Mouse (Mus musculus) spleen, adult 2 months (tissue): ENCODE data around the gene Tpp1. TPM values are rescaled to one million over a fixed set of nuclear protein-coding genes. Genes with fewer than 3 reads are reported as not detected.

ENCODE experiments used
- DNase-seq, 2 experiments: peaks; one replicate each; pipeline versions ENCODE4 v3.0.0 to v3.0.0-alpha.2; 2012 to 2021; ENCODE audit warnings: low spot score in 2 of 2, low read depth in 1 of 2
- H3K27ac ChIP-seq: fragments of 200-500 bp; 2 replicates; pipeline ENCODE4 v1.5.1; 2012; ENCODE audit warnings: low read length, inconsistent platforms; ENCODE audit not compliant: insufficient read depth
- H3K27me3 ChIP-seq: fragments of 200-500 bp; 2 replicates; pipeline ENCODE4 v1.6.1; 2012; ENCODE audit warnings: mild to moderate bottlenecking, moderate library complexity, low read length, inconsistent platforms; ENCODE audit not compliant: control insufficient read depth, insufficient read depth
- H3K36me3 ChIP-seq: fragments of 200-500 bp; 2 replicates; pipeline ENCODE4 v1.6.1; 2012; ENCODE audit warnings: mild to moderate bottlenecking, low read length, inconsistent platforms; ENCODE audit not compliant: control insufficient read depth, insufficient read depth
- H3K4me1 ChIP-seq: fragments of 200-500 bp; 2 replicates; pipeline ENCODE4 v1.6.1; 2011; ENCODE audit warnings: inconsistent platforms; ENCODE audit not compliant: control insufficient read depth, insufficient read depth, insufficient read length
- H3K4me3 ChIP-seq: fragments of 200-500 bp; 2 replicates; pipeline ENCODE4 v1.5.1; 2011; ENCODE audit warnings: mild to moderate bottlenecking, inconsistent platforms; ENCODE audit not compliant: insufficient read depth, insufficient read length; ENCODE audit errors: extremely low read depth
- CTCF ChIP-seq: fragments of 200-500 bp; IDR thresholded peaks from 2 replicates; pipeline ENCODE4 v1.5.1; 2011; ENCODE audit warnings: mild to moderate bottlenecking, inconsistent platforms; ENCODE audit not compliant: insufficient read depth, insufficient read length, insufficient replicate concordance; ENCODE audit errors: extremely low read depth
- POLR2A ChIP-seq: fragments of 200-500 bp; IDR thresholded peaks from 2 replicates; pipeline ENCODE4 v1.6.1; 2011; ENCODE audit warnings: low read depth, low read length, inconsistent platforms
- WGBS: fragments of 180-500 bp; shearing (Covaris S2); methylation state at CpG from one replicate; pipeline ENCODE4 v1.1.7; 2018; 5-methylcytosine and 5-hydroxymethylcytosine counted together
- polyA plus RNA-seq: library from polyadenylated mRNA; depleted of rRNA; stranded (reverse); fragments of >200 nt; gene quantifications from 2 replicates; pipeline ENCODE4 v1.2.3, GENCODE M21; 2012

The Tpp1 gene
- polyA plus RNA-seq, 1 experiment: 83.3 TPM

DNA sequence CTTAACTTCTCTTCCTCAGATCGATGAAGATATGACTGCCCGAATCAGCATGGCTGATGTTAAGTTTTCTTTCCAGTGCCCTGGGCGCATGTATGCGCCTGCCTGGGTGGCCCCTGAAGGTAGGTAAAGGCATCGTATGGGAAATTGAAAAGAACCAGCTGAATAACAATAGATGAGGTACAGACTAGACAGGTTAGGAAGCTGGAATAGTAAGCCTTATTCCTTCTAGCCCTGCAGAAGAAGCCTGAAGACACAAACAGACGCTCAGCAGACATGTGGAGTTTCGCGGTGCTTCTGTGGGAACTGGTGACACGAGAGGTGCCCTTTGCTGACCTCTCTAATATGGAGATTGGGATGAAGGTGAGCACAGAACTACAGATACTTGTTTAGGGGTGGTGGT, 10.1 kb downstream of the Tpp1 start:
- Histone ChIP-seq H3K27me3 (no peaks in the 10 kb centered on the region), H3K36me3 (peaks cover 14% of the 10 kb centered on the region), H3K27ac (no peak overlapping the region), H3K4me3 (no peak overlapping the region), H3K4me1 (no peaks in the 10 kb centered on the region; the same call in 1 of the 2 replicates)
- no peak for DNase-seq
- 94% methylated on average over 9 of the region's 9 CpGs for WGBS
- TF ChIP-seq CTCF: no peak
- TF ChIP-seq POLR2A: no peak

DNA sequence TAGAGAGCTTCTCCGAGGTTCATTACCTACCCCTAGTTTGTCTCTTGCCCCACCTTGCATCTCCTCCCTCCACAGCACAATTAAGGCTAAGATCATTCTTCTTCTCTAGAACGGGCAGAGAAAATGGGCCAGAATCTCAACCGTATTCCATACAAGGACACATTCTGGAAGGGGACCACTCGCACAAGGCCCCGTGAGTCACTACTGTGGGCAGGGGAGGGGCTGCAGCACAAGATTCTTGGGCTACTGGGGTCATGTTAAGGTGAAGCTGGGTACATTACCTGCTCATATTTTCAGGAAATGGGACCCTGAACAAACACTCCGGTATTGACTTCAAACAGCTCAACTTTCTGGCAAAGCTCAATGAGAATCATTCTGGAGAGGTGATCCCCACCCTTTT, 11.2 kb downstream of the Tpp1 start:
- 93% methylated on average over 6 of the region's 6 CpGs for WGBS

DNA sequence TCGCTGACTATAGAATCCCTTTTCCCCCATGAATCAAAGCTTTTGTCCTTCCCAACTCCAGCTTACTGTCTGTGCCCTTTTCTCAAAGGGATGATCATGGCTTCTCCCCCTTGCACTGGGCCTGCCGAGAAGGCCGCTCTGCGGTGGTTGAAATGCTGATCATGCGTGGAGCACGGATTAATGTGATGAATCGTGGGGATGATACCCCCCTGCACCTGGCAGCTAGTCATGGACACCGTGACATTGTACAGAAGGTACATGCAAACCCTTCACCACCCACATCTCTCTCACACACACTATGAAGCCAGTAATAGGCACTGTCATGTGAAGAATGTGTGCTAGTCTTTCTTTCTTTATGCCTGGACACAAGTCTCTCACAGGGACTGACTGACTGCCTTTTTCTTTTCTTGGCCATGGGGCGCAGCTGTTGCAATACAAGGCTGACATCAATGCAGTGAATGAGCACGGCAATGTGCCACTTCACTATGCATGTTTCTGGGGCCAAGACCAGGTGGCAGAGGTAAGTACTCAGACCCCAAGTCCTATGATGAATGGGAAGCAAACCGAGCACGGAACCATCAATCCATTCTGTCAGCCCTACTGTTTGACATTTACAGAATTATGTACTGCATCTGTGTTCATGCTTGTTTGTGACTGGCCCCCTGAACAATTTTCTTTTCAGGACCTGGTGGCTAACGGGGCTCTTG, 11.8 kb downstream of the Tpp1 start:
- no peak for TF ChIP-seq CTCF
- TF ChIP-seq POLR2A: no peak
- no peak overlapping the region for H3K4me3 ChIP-seq
- no peaks in the 10 kb centered on the region for H3K27me3 ChIP-seq
- peaks cover 2% of the 10 kb centered on the region for H3K4me1 ChIP-seq
- no peak for DNase-seq
- peaks cover 11% of the 10 kb centered on the region for H3K36me3 ChIP-seq
- H3K27ac ChIP-seq: no peak overlapping the region
- 95% methylated on average over 13 of the region's 13 CpGs for WGBS

More for the DNA sequence above, 11.2 kb downstream of the Tpp1 start:
- DNase-seq: no peak
- Histone ChIP-seq H3K4me1 (no peaks in the 10 kb centered on the region; the same call in 1 of the 2 replicates), H3K36me3 (peaks cover 11% of the 10 kb centered on the region), H3K27ac (no peak overlapping the region), H3K4me3 (no peak overlapping the region), H3K27me3 (no peaks in the 10 kb centered on the region)
- TF ChIP-seq CTCF: no peak
- no peak for TF ChIP-seq POLR2A

DNA sequence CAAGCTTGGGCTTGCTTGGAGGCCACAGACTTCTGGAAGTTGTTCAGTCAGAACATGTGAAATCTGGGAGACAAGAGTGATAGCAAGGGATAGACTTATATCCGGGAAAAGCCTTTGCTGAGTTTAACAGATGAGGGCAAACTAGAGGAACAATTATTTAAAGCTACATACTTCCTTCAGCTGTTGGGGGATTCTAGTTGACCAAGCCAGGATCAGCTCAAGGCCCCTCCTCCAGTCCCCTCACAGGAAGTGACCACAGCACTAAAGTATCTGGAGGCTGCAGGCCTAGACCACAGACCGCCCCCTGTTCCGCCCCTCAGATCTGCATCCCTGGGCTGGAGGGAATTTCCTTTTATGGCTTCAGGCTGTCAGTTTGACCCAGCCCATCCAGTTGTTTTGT, 13.1 kb downstream of the Tpp1 start:
- TF ChIP-seq POLR2A (no peak), CTCF (no peak)

DNA sequence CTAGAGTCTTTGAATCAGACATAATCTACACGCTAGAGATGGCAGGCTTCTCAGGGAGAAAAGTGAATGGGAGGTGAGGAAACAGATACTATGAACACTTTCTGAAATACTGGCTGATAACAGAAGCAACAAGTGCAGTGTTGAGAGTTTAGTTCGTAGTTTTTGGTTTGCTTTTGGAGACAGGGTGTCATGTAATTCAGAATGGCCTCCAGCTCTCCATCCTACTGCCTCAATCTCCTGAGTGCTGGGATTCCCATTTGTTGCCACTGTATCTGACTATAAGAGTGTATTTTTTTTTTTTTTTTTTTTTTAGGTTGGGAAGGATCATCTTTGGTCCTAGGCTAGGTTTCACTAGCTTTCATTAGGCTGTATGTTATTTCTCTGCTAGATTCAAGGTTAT, 13.7 kb downstream of the Tpp1 start:
- Histone ChIP-seq H3K27me3 (no peaks in the 10 kb centered on the region), H3K27ac (no peak overlapping the region), H3K36me3 (peaks cover 19% of the 10 kb centered on the region), H3K4me1 (peaks cover 2% of the 10 kb centered on the region), H3K4me3 (no peak overlapping the region)
- 58% methylated on average over 2 of the region's 2 CpGs for WGBS
- DNase-seq: no peak
- TF ChIP-seq CTCF: no peak
- TF ChIP-seq POLR2A: no peak

More for the DNA sequence above, 13.1 kb downstream of the Tpp1 start:
- Histone ChIP-seq H3K27ac (peak overlapping the region; percentile 66), H3K36me3 (peaks cover 12% of the 10 kb centered on the region), H3K4me3 (peak overlapping the region; percentile 21; the same call in 1 of the 2 replicates), H3K27me3 (no peaks in the 10 kb centered on the region), H3K4me1 (peaks cover 2% of the 10 kb centered on the region)
- DNase-seq: no peak
- 40% methylated on average over 3 of the region's 3 CpGs for WGBS

DNA sequence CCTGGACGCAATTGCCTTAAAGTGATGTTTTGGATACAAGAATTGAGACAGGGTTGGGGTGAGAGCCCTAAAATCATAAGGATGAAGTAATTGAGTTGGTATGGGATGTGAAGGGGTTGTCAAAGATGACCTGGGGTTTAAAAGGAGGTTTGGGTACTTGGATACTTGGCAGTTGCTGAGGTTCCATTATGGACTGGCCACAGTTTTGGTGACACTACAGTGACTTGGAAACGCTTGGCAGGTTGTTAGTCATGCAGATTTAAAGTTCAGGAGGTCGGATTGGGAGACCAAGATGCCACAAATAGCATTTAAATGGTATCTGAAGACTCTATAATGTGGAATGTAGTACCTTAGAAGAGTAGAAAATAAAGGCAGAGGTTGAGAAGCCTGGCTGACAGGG, 14.4 kb downstream of the Tpp1 start:
- TF ChIP-seq CTCF: no peak
- no peak for TF ChIP-seq POLR2A
- peaks cover 2% of the 10 kb centered on the region for H3K4me1 ChIP-seq
- no peak overlapping the region for H3K27ac ChIP-seq
- 44% methylated on average over 3 of the region's 3 CpGs for WGBS
- no peak for DNase-seq
- H3K36me3 ChIP-seq: peaks cover 22% of the 10 kb centered on the region
- H3K27me3 ChIP-seq: no peaks in the 10 kb centered on the region
- H3K4me3 ChIP-seq: peak overlapping the region; percentile 69; the same call in 1 of the 2 replicates

DNA sequence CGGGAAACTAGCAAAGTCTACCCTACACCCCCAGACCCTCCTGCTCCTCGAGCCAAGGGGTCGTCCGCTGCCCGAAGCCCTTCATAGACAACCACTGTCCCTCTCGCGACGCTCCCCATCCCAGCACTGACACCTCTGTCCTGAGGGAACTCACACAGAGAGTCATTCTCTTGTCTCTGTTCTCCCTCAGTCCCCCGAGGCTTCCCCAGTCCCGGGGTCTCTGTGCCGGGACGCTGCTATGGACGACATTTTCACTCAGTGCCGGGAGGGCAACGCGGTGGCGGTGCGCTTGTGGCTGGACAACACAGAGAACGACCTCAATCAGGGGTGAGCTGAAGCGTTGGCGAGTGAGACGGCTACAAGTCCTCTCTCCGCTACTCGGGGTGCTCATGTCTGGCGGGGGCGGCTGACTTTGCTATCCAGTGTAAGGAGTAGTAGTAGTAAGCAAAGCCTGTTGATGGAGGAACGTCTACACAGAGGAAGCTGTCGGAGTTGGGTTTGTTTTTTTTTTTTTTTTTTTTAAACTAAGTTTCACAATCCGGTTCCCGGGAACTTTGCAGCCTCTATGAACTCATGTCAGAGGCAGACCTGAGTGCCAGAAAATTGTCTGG, 15.0 kb downstream of the Tpp1 start, which contains the start of gene Rrp8:
TSS of gene Rrp8 (minus strand) at position 475 of the 611 bp plus-strand sequence.
- Histone ChIP-seq H3K27ac (peak within 1 kb of the TSS; percentile 87), H3K4me1 (peaks cover 2% of the 10 kb centered on the region), H3K27me3 (no peaks in the 10 kb centered on the region), H3K36me3 (peaks cover 24% of the 10 kb centered on the region), H3K4me3 (peak within 1 kb of the TSS; percentile 72)
- under 1% methylated on average over 30 of the region's 30 CpGs for WGBS
- no peak for TF ChIP-seq POLR2A
- peak; percentile 2 to 23 for DNase-seq
